Mouse (Mus musculus): ENCODE data around the gene 9030612E09Rik.

- TF ChIP-seq POLR2A (IDR thresholded peaks at IDR 0.05; ENCODE audit: insufficient read length, low read depth) = no peak
- TF ChIP-seq CEBPB (IDR thresholded peaks at IDR 0.05; ENCODE audit: insufficient read depth, poor library complexity, severe bottlenecking) = no peak
- no peak for TF ChIP-seq MAX (IDR thresholded peaks at IDR 0.05; ENCODE audit: low read depth)
- TF ChIP-seq POLR2AphosphoS2 (IDR thresholded peaks at IDR 0.05; ENCODE audit: insufficient read length, low read depth) = no peak
- no peak for TF ChIP-seq TCF12 (IDR thresholded peaks at IDR 0.05; ENCODE audit: insufficient read depth, poor library complexity, severe bottlenecking)
Measured at GRCm38 (mm10) chr10:43220479-43220878, 46.0 kb downstream of the 9030612E09Rik start.

Data from myocyte (in vitro differentiated cells).